8 mouse cellular contexts compared by ENCODE assay signal in the genomic region with DNA sequence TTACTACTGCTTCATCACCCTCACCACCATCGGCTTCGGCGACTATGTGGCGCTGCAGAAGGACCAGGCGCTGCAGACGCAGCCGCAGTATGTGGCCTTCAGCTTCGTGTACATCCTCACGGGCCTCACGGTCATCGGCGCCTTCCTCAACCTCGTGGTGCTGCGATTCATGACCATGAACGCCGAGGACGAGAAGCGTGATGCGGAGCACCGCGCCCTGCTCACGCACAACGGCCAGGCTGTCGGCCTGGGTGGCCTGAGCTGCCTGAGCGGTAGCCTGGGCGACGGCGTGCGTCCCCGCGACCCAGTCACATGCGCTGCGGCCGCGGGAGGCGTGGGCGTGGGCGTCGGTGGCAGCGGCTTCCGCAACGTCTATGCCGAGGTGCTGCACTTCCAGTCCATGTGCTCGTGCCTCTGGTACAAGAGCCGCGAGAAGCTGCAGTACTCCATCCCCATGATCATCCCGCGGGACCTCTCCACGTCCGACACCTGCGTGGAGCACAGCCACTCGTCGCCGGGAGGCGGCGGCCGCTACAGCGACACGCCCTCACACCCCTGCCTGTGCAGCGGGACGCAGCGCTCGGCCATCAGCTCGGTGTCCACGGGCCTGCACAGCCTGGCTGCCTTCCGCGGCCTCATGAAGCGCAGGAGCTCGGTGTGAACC. TPM values are rescaled to one million over a fixed set of nuclear protein-coding genes. Genes with fewer than 3 reads are reported as not detected.
DNase-seq lines count a peak whose midpoint lies in the region; ATAC-seq and TF ChIP-seq lines count a peak whose summit lies in the region.

No protein-coding gene starts in this region.

- H3K9ac ChIP-seq in hindbrain, embryonic 11.5 days (ENCODE audit: low read depth, low read length) = peak overlapping the region; percentile 40
- H3K9ac ChIP-seq in liver, embryonic 16.5 days (ENCODE audit: low read depth, low read length) = no peak overlapping the region
- H3K9ac ChIP-seq in neural tube, embryonic 11.5 days (ENCODE audit: low read length) = peak overlapping the region; percentile 30

- H3K4me1 ChIP-seq in hindbrain, embryonic 11.5 days (replicated peaks; ENCODE audit: control insufficient read depth, insufficient read depth, low read length) = peaks cover 9% of the 10 kb centered on the region
- peaks cover 7% of the 10 kb centered on the region for H3K4me1 ChIP-seq in liver, embryonic 16.5 days (ENCODE audit: control insufficient read depth, low read depth, low read length)
- peaks cover 3% of the 10 kb centered on the region; the same call in 1 of the 2 replicates for H3K4me1 ChIP-seq in neural tube, embryonic 11.5 days (ENCODE audit: control insufficient read depth, insufficient read depth, low read length)

- ATAC-seq in hindbrain, embryonic 11.5 days (ENCODE audit: low FRiP score) = peak; percentile 64
- ATAC-seq in liver, embryonic 16.5 days (ENCODE audit: low read depth) = no peak
- 0 out of 2 replicates have a peak, but pooled peaks have one; percentile 53 for ATAC-seq in neural tube, embryonic 11.5 days (ENCODE audit: insufficient read depth, low FRiP score, low TSS enrichment)
- no peak for ATAC-seq in erythroblast, adult 5-6 weeks (replicated peaks; ENCODE audit: low FRiP score, poor library complexity, severe bottlenecking)

- 0 out of 2 replicates have a peak, but pooled peaks have one; percentile 21 for TF ChIP-seq CTCF in layer of hippocampus, adult 2 months (conservative IDR thresholded peaks at IDR 0.05)

- 2% methylated on average over 67 of the region's 69 CpGs for WGBS in hindbrain, embryonic 11.5 days
- WGBS in liver, embryonic 16.5 days (ENCODE audit: insufficient replicate concordance) = 4% methylated on average over 69 of the region's 69 CpGs
- WGBS in neural tube, embryonic 11.5 days = 3% methylated on average over 69 of the region's 69 CpGs

- peak overlapping the region; percentile 43 for H3K4me2 ChIP-seq in hindbrain, embryonic 11.5 days (replicated peaks; ENCODE audit: low read depth, low read length)
- peak overlapping the region; percentile 42 for H3K4me2 ChIP-seq in liver, embryonic 16.5 days (ENCODE audit: low read depth, low read length)
- H3K4me2 ChIP-seq in neural tube, embryonic 11.5 days (ENCODE audit: low read depth) = peak overlapping the region; percentile 69

- H3K27ac ChIP-seq in layer of hippocampus, adult 2 months = no peak overlapping the region
- no peak overlapping the region for H3K27ac ChIP-seq in hindbrain, embryonic 11.5 days (ENCODE audit: low read depth, low read length)
- no peak overlapping the region for H3K27ac ChIP-seq in liver, embryonic 16.5 days (ENCODE audit: low read length)
- no peak overlapping the region for H3K27ac ChIP-seq in neural tube, embryonic 11.5 days (ENCODE audit: low read depth, low read length)

- H3K36me3 ChIP-seq in hindbrain, embryonic 11.5 days (ENCODE audit: control insufficient read depth, insufficient read depth, low read length) = no peaks in the 10 kb centered on the region
- no peaks in the 10 kb centered on the region for H3K36me3 ChIP-seq in liver, embryonic 16.5 days (ENCODE audit: control insufficient read depth, insufficient read depth)
- H3K36me3 ChIP-seq in neural tube, embryonic 11.5 days (ENCODE audit: control insufficient read depth, insufficient read depth, low read length) = no peaks in the 10 kb centered on the region

- no peak for DNase-seq in layer of hippocampus, adult 2 months (ENCODE audit: low spot score in 2 of 2)
- DNase-seq in layer of hippocampus, adult 11-12 months (ENCODE audit: low spot score) = no peak
- peak; percentile 46 for DNase-seq in embryo, embryonic 10.5 days (ENCODE audit: low spot score)
- peak; percentile 67 for DNase-seq in hindbrain, embryonic 11.5 days (ENCODE audit: low spot score)
- DNase-seq in neural tube, embryonic 11.5 days (ENCODE audit: low spot score) = peak; percentile 64
- no peak for DNase-seq in frontal cortex, adult 2 months (ENCODE audit: extremely low spot score in 1 of 2, low spot score in 1 of 2)

- H3K27me3 ChIP-seq in hindbrain, embryonic 11.5 days (ENCODE audit: control insufficient read depth, insufficient read depth, low read length) = peaks cover 26% of the 10 kb centered on the region
- H3K27me3 ChIP-seq in liver, embryonic 16.5 days (ENCODE audit: control insufficient read depth, insufficient read depth, low read depth, low read length) = peaks cover 28% of the 10 kb centered on the region
- peaks cover 17% of the 10 kb centered on the region for H3K27me3 ChIP-seq in neural tube, embryonic 11.5 days (ENCODE audit: control insufficient read depth, insufficient read depth, low read length)

- H3K4me3 ChIP-seq in layer of hippocampus, adult 2 months = peak overlapping the region; percentile 46
- H3K4me3 ChIP-seq in hindbrain, embryonic 11.5 days (ENCODE audit: low read depth, low read length) = peak overlapping the region; percentile 36
- peak overlapping the region; percentile 25 for H3K4me3 ChIP-seq in liver, embryonic 16.5 days (ENCODE audit: low read depth, low read length)
- peak overlapping the region; percentile 30 for H3K4me3 ChIP-seq in neural tube, embryonic 11.5 days (ENCODE audit: low read depth, low read length)

- no peaks in the 10 kb centered on the region for H3K9me3 ChIP-seq in hindbrain, embryonic 11.5 days (ENCODE audit: control insufficient read depth, low read length)
- no peaks in the 10 kb centered on the region for H3K9me3 ChIP-seq in liver, embryonic 16.5 days (replicated peaks; ENCODE audit: control insufficient read depth, low read length)
- no peaks in the 10 kb centered on the region for H3K9me3 ChIP-seq in neural tube, embryonic 11.5 days (ENCODE audit: control insufficient read depth, low read length)

RNA-seq across cellular contexts. Expression of gene Slc35f6, which starts 25.4 kb away (rescaled TPM):
- 10 to 100 TPM; 39.2 to 39.9 TPM for total RNA-seq in layer of hippocampus, adult 2 months (2021)
- 25.2 and 28.8 TPM in 2 replicates for polyA plus RNA-seq in hindbrain, embryonic 11.5 days (2014; fragmentation: Nextera tagmentation; extraction: Ambion mirVana)
- 10.5 and 12.6 TPM in 2 replicates for polyA plus RNA-seq in liver, embryonic 16.5 days (2015; fragmentation: Nextera tagmentation; extraction: Ambion mirVana)
- polyA plus RNA-seq in neural tube, embryonic 11.5 days (2014; fragmentation: Nextera tagmentation; extraction: Ambion mirVana) = 27.3 and 28.7 TPM in 2 replicates
- 56.5 and 56.9 TPM in 2 replicates for polyA plus RNA-seq in frontal cortex, adult 2 months (2012; rRNA removed)
- total RNA-seq in erythroblast, adult 5-6 weeks (2015; ENCODE audit: low replicate concordance) = 4.4 and 16.7 TPM in 2 replicates
- total RNA-seq in erythroblast, adult 5-6 weeks (2017; ENCODE audit: low replicate concordance) = 3.3 and 5.7 TPM in 2 replicates

RNA-seq across cellular contexts. Expression of gene Kcnk3, which starts 34.3 kb away (rescaled TPM):
- 10 to 100 TPM in 1 of 2 experiments, 1 to 10 TPM in 1; 9.7 to 11.3 TPM for total RNA-seq in layer of hippocampus, adult 2 months (2021)
- 0.65 and 0.66 TPM in 2 replicates for polyA plus RNA-seq in hindbrain, embryonic 11.5 days (2014; fragmentation: Nextera tagmentation; extraction: Ambion mirVana)
- 0.13 and 0.47 TPM in 2 replicates for polyA plus RNA-seq in liver, embryonic 16.5 days (2015; fragmentation: Nextera tagmentation; extraction: Ambion mirVana)
- polyA plus RNA-seq in neural tube, embryonic 11.5 days (2014; fragmentation: Nextera tagmentation; extraction: Ambion mirVana) = 0.59 and 0.92 TPM in 2 replicates
- polyA plus RNA-seq in frontal cortex, adult 2 months (2012; rRNA removed) = 18.0 and 23.1 TPM in 2 replicates
- not detected in 2 replicates for total RNA-seq in erythroblast, adult 5-6 weeks (2015; ENCODE audit: low replicate concordance)
- not detected in 2 replicates for total RNA-seq in erythroblast, adult 5-6 weeks (2017; ENCODE audit: low replicate concordance)

RNA-seq across cellular contexts. Expression of gene Cenpa, which starts 44.3 kb away (rescaled TPM):
- total RNA-seq in layer of hippocampus, adult 2 months (2021) = 1 to 10 TPM; 3.7 to 7.1 TPM
- polyA plus RNA-seq in hindbrain, embryonic 11.5 days (2014; fragmentation: Nextera tagmentation; extraction: Ambion mirVana) = 324 and 338 TPM in 2 replicates
- polyA plus RNA-seq in liver, embryonic 16.5 days (2015; fragmentation: Nextera tagmentation; extraction: Ambion mirVana) = 160 and 163 TPM in 2 replicates
- 335 and 359 TPM in 2 replicates for polyA plus RNA-seq in neural tube, embryonic 11.5 days (2014; fragmentation: Nextera tagmentation; extraction: Ambion mirVana)
- polyA plus RNA-seq in frontal cortex, adult 2 months (2012; rRNA removed) = 3.5 and 4.3 TPM in 2 replicates
- 79.8 and 117 TPM in 2 replicates for total RNA-seq in erythroblast, adult 5-6 weeks (2015; ENCODE audit: low replicate concordance)
- 67.2 and 74.4 TPM in 2 replicates for total RNA-seq in erythroblast, adult 5-6 weeks (2017; ENCODE audit: low replicate concordance)

Comparison
In these comparisons a context has a peak if more than half of its experiments do, and no peak if none do; other contexts are left out.
1. DNase-seq: peak in embryo, embryonic 10.5 days (single experiment), hindbrain, embryonic 11.5 days (single experiment) and neural tube, embryonic 11.5 days (single experiment); none in layer of hippocampus, adult 2 months (0 of 2), layer of hippocampus, adult 11-12 months (single experiment) and frontal cortex, adult 2 months (0 of 2).
2. ATAC-seq: peak in hindbrain, embryonic 11.5 days (single experiment) and neural tube, embryonic 11.5 days (single experiment); none in liver, embryonic 16.5 days (single experiment) and erythroblast, adult 5-6 weeks (single experiment).
3. RNA of gene Cenpa, which starts 44.3 kb away (polyA plus RNA-seq): 335 to 359 TPM in neural tube, embryonic 11.5 days, 324 to 338 TPM in hindbrain, embryonic 11.5 days and 160 to 163 TPM in liver, embryonic 16.5 days; 3.5 to 4.3 TPM in frontal cortex, adult 2 months; every median in the first group is over 10 times any median in the second.
4. Peak in every context shown above with its lines, with median percentiles within 50 percentile points of each other: H3K4me3 ChIP-seq and H3K4me2 ChIP-seq.